In genomic region chr8:111403391-111403790, GRCm38 (mm10) we compare ENCODE assay signal across 1 mouse cellular context.
TF ChIP-seq lines count a peak whose summit lies in the region.

No protein-coding gene starts in this region.

TF ChIP-seq in MEL, 35 proteins besides CTCF, POLR2A, EP300 and RAD21 (continued from another document):
- TF ChIP-seq KAT2A (conservative IDR thresholded peaks at IDR 0.05; ENCODE audit: low read depth, low read length): no peak
TF ChIP-seq in MEL: peak in this region for 3.
